Mouse (Mus musculus): ENCODE measurements around the gene Ncor1. TPM values are rescaled to one million over a fixed set of nuclear protein-coding genes. Genes with fewer than 3 reads are reported as not detected.
"Not testable (repeated sequence)": the region's sequence is repeated elsewhere in the genome, so short reads cannot be mapped to it uniquely, and the experiment has no call there.

Gene Ncor1
- polyA plus RNA-seq, 1 experiment from 2014 or later, result 72.0 TPM

- peaks cover 33% of the 10 kb centered on the region for H3K36me3 ChIP-seq (ENCODE audit: control insufficient read depth, insufficient read depth)
- no peak for ATAC-seq (replicated peaks; ENCODE audit: extremely low read depth, insufficient read depth, low FRiP score)
- WGBS, result 83% methylated on average over 2 of the region's 2 CpGs
Observed at GRCm38 (mm10) chr11:62309296-62309695, 149.0 kb downstream of the Ncor1 start.

GRCm38 (mm10) chr11:62305866-62306265 is 152.5 kb downstream of the Ncor1 start:
- 93% methylated on average over 2 of the region's 2 CpGs for WGBS
- H3K27ac ChIP-seq (ENCODE audit: low read length), result no peak overlapping the region

More at GRCm38 (mm10) chr11:62309296-62309695, 149.0 kb downstream of the Ncor1 start:
- no peaks in the 10 kb centered on the region for H3K9me3 ChIP-seq (replicated peaks; ENCODE audit: control insufficient read depth, low read length)
- no peaks in the 10 kb centered on the region for H3K4me1 ChIP-seq (ENCODE audit: control insufficient read depth, insufficient read depth, low read length)
- H3K27ac ChIP-seq (ENCODE audit: low read length), result no peak overlapping the region
- no peak overlapping the region for H3K4me3 ChIP-seq (ENCODE audit: low read length)
- H3K9ac ChIP-seq (ENCODE audit: low read length), result no peak overlapping the region
- no peaks in the 10 kb centered on the region for H3K27me3 ChIP-seq (ENCODE audit: control insufficient read depth, insufficient read depth, low read length)
- no peak overlapping the region for H3K4me2 ChIP-seq (ENCODE audit: low read depth, low read length)

GRCm38 (mm10) chr11:62298883-62299282 is 159.5 kb downstream of the Ncor1 start:
- Histone ChIP-seq H3K9me3 (replicated peaks; ENCODE audit: control insufficient read depth, low read length) (no peaks in the 10 kb centered on the region), H3K27ac (ENCODE audit: low read length) (no peak overlapping the region), H3K36me3 (ENCODE audit: control insufficient read depth, insufficient read depth) (peaks cover 20% of the 10 kb centered on the region), H3K4me3 (ENCODE audit: low read length) (no peak overlapping the region), H3K4me2 (ENCODE audit: low read depth, low read length) (no peak overlapping the region), H3K9ac (ENCODE audit: low read length) (no peak overlapping the region), H3K4me1 (ENCODE audit: control insufficient read depth, insufficient read depth, low read length) (no peaks in the 10 kb centered on the region), H3K27me3 (ENCODE audit: control insufficient read depth, insufficient read depth, low read length) (no peaks in the 10 kb centered on the region)
- no peak for ATAC-seq (replicated peaks; ENCODE audit: extremely low read depth, insufficient read depth, low FRiP score)
- 84% methylated on average over 6 of the region's 6 CpGs for WGBS

More at GRCm38 (mm10) chr11:62305866-62306265, 152.5 kb downstream of the Ncor1 start:
- Histone ChIP-seq H3K9ac (ENCODE audit: low read length) (no peak overlapping the region), H3K4me3 (ENCODE audit: low read length) (no peak overlapping the region), H3K4me2 (ENCODE audit: low read depth, low read length) (no peak overlapping the region), H3K9me3 (replicated peaks; ENCODE audit: control insufficient read depth, low read length) (no peaks in the 10 kb centered on the region), H3K4me1 (ENCODE audit: control insufficient read depth, insufficient read depth, low read length) (no peaks in the 10 kb centered on the region), H3K27me3 (ENCODE audit: control insufficient read depth, insufficient read depth, low read length) (no peaks in the 10 kb centered on the region), H3K36me3 (ENCODE audit: control insufficient read depth, insufficient read depth) (peaks cover 13% of the 10 kb centered on the region)
- ATAC-seq (replicated peaks; ENCODE audit: extremely low read depth, insufficient read depth, low FRiP score), result no peak

GRCm38 (mm10) chr11:62294121-62294520 is 164.2 kb downstream of the Ncor1 start:
- Histone ChIP-seq H3K9ac (ENCODE audit: low read length) (no peak overlapping the region), H3K27ac (ENCODE audit: low read length) (no peak overlapping the region), H3K36me3 (ENCODE audit: control insufficient read depth, insufficient read depth) (peaks cover 17% of the 10 kb centered on the region; the same call in 1 of the 2 replicates), H3K27me3 (ENCODE audit: control insufficient read depth, insufficient read depth, low read length) (no peaks in the 10 kb centered on the region), H3K4me1 (ENCODE audit: control insufficient read depth, insufficient read depth, low read length) (no peaks in the 10 kb centered on the region), H3K4me3 (ENCODE audit: low read length) (no peak overlapping the region), H3K9me3 (replicated peaks; ENCODE audit: control insufficient read depth, low read length) (no peaks in the 10 kb centered on the region), H3K4me2 (ENCODE audit: low read depth, low read length) (no peak overlapping the region)
- ATAC-seq (replicated peaks; ENCODE audit: extremely low read depth, insufficient read depth, low FRiP score), result no peak
- 87% methylated on average over 2 of the region's 2 CpGs for WGBS

- WGBS, result 83% methylated on average over 1 of the region's 1 CpGs
- peaks cover 31% of the 10 kb centered on the region for H3K36me3 ChIP-seq (ENCODE audit: control insufficient read depth, insufficient read depth)
Observed at GRCm38 (mm10) chr11:62287700-62288099, 170.6 kb downstream of the Ncor1 start.

GRCm38 (mm10) chr11:62285020-62285419 is 173.3 kb downstream of the Ncor1 start:
- Histone ChIP-seq H3K27me3 (ENCODE audit: control insufficient read depth, insufficient read depth, low read length) (no peaks in the 10 kb centered on the region), H3K4me2 (ENCODE audit: low read depth, low read length) (no peak overlapping the region), H3K4me3 (ENCODE audit: low read length) (no peak overlapping the region), H3K4me1 (ENCODE audit: control insufficient read depth, insufficient read depth, low read length) (peaks cover 4% of the 10 kb centered on the region), H3K27ac (ENCODE audit: low read length) (no peak overlapping the region), H3K9me3 (replicated peaks; ENCODE audit: control insufficient read depth, low read length) (no peaks in the 10 kb centered on the region), H3K36me3 (ENCODE audit: control insufficient read depth, insufficient read depth) (peaks cover 28% of the 10 kb centered on the region), H3K9ac (ENCODE audit: low read length) (no peak overlapping the region)
- ATAC-seq (replicated peaks; ENCODE audit: extremely low read depth, insufficient read depth, low FRiP score), result no peak
- WGBS, result 86% methylated on average over 8 of the region's 8 CpGs

More at GRCm38 (mm10) chr11:62287700-62288099, 170.6 kb downstream of the Ncor1 start:
- no peak overlapping the region for H3K9ac ChIP-seq (ENCODE audit: low read length)
- H3K27ac ChIP-seq (ENCODE audit: low read length), result no peak overlapping the region
- no peaks in the 10 kb centered on the region for H3K27me3 ChIP-seq (ENCODE audit: control insufficient read depth, insufficient read depth, low read length)
- no peaks in the 10 kb centered on the region for H3K4me1 ChIP-seq (ENCODE audit: control insufficient read depth, insufficient read depth, low read length)
- ATAC-seq (replicated peaks; ENCODE audit: extremely low read depth, insufficient read depth, low FRiP score), result no peak
- no peak overlapping the region for H3K4me2 ChIP-seq (ENCODE audit: low read depth, low read length)
- H3K9me3 ChIP-seq (replicated peaks; ENCODE audit: control insufficient read depth, low read length), result no peaks in the 10 kb centered on the region
- H3K4me3 ChIP-seq (ENCODE audit: low read length), result no peak overlapping the region

- not testable (repeated sequence) for H3K27ac ChIP-seq (ENCODE audit: low read length); H3K9me3 ChIP-seq (replicated peaks; ENCODE audit: control insufficient read depth, low read length); H3K4me3 ChIP-seq (ENCODE audit: low read length); ATAC-seq (replicated peaks; ENCODE audit: extremely low read depth, insufficient read depth, low FRiP score); H3K4me2 ChIP-seq (ENCODE audit: low read depth, low read length); H3K9ac ChIP-seq (ENCODE audit: low read length); H3K4me1 ChIP-seq (ENCODE audit: control insufficient read depth, insufficient read depth, low read length); H3K27me3 ChIP-seq (ENCODE audit: control insufficient read depth, insufficient read depth, low read length)
- 92% methylated on average over 3 of the region's 3 CpGs for WGBS
- peaks cover 28% of the 10 kb centered on the region for H3K36me3 ChIP-seq (ENCODE audit: control insufficient read depth, insufficient read depth)
Observed at GRCm38 (mm10) chr11:62284020-62284419, 174.3 kb downstream of the Ncor1 start.

GRCm38 (mm10) chr11:62281601-62281997 is 176.7 kb downstream of the Ncor1 start:
- ATAC-seq (replicated peaks; ENCODE audit: extremely low read depth, insufficient read depth, low FRiP score), result peak; percentile 80
- peak overlapping the region; percentile 94 for H3K9ac ChIP-seq (ENCODE audit: low read length)
- H3K36me3 ChIP-seq (ENCODE audit: control insufficient read depth, insufficient read depth), result peaks cover 23% of the 10 kb centered on the region
- H3K27ac ChIP-seq (ENCODE audit: low read length), result peak overlapping the region; percentile 97
- H3K9me3 ChIP-seq (replicated peaks; ENCODE audit: control insufficient read depth, low read length), result 0 out of 2 replicates have a peak, but pooled peaks cover 3% of the 10 kb centered on the region
- under 1% methylated on average over 48 of the region's 57 CpGs for WGBS
- no peaks in the 10 kb centered on the region for H3K27me3 ChIP-seq (ENCODE audit: control insufficient read depth, insufficient read depth, low read length)
- peaks cover 6% of the 10 kb centered on the region for H3K4me1 ChIP-seq (ENCODE audit: control insufficient read depth, insufficient read depth, low read length)
- peak overlapping the region; percentile 87 for H3K4me2 ChIP-seq (ENCODE audit: low read depth, low read length)
- peak overlapping the region; percentile 94 for H3K4me3 ChIP-seq (ENCODE audit: low read length)

GRCm38 (mm10) chr11:62280675-62281600 is 177.4 kb downstream of the Ncor1 start, which contains the start of the genes Zswim7 and Ttc19:
Gene Zswim7 (minus strand): TSS chr11:62281375.
Gene Ttc19 (plus strand): TSS chr11:62281473.
- ATAC-seq (replicated peaks; ENCODE audit: extremely low read depth, insufficient read depth, low FRiP score), result peak; percentile 98
- WGBS, result under 1% methylated on average over 60 of the region's 68 CpGs

More at GRCm38 (mm10) chr11:62280675-62281600, 177.4 kb downstream of the Ncor1 start, which contains the start of the genes Zswim7 and Ttc19:
- Histone ChIP-seq H3K36me3 (ENCODE audit: control insufficient read depth, insufficient read depth) (peaks cover 19% of the 10 kb centered on the region), H3K4me1 (ENCODE audit: control insufficient read depth, insufficient read depth, low read length) (peaks cover 8% of the 10 kb centered on the region), H3K9me3 (replicated peaks; ENCODE audit: control insufficient read depth, low read length) (0 out of 2 replicates have a peak, but pooled peaks cover 3% of the 10 kb centered on the region), H3K4me3 (ENCODE audit: low read length) (peak within 1 kb of the TSS; percentile 94), H3K27me3 (ENCODE audit: control insufficient read depth, insufficient read depth, low read length) (no peaks in the 10 kb centered on the region), H3K4me2 (ENCODE audit: low read depth, low read length) (peak within 1 kb of the TSS; percentile 87), H3K27ac (ENCODE audit: low read length) (peak within 1 kb of the TSS; percentile 97), H3K9ac (ENCODE audit: low read length) (peak within 1 kb of the TSS; percentile 94)

All from heart, embryonic 16.5 days (tissue).